Mouse (Mus musculus) forebrain, embryonic 13.5 days (tissue): ENCODE measurements around the gene Olfr312. TPM values are rescaled to one million over a fixed set of nuclear protein-coding genes. Genes with fewer than 3 reads are reported as not detected.
"Not testable (repeated sequence)": the region's sequence is repeated elsewhere in the genome, so short reads cannot be mapped to it uniquely, and the experiment has no call there.

Source experiments
- ATAC-seq: fragments of 200-750 bp; cut with Nextera tagmentation; 2 replicates; pipeline ENCODE4 v1.8.0; 2017
- H3K27ac ChIP-seq: fragments of 300-500 bp; sonication (generic); 2 replicates; pipeline ENCODE4 v1.5.1; 2015; ENCODE audit warnings: inconsistent platforms, mild to moderate bottlenecking, moderate library complexity
- H3K27me3 ChIP-seq: fragments of 300-500 bp; sonication (generic); 2 replicates; pipeline ENCODE4 v1.6.1; 2015; ENCODE audit warnings: mild to moderate bottlenecking, inconsistent platforms
- H3K36me3 ChIP-seq: fragments of 300-500 bp; sonication (generic); 2 replicates; pipeline ENCODE4 v1.6.1; 2015; ENCODE audit warnings: mild to moderate bottlenecking, inconsistent platforms; ENCODE audit not compliant: poor library complexity, severe bottlenecking
- H3K4me1 ChIP-seq: fragments of 300-500 bp; sonication (generic); 2 replicates; pipeline ENCODE4 v1.6.1; 2015; ENCODE audit warnings: inconsistent platforms
- H3K4me2 ChIP-seq: fragments of 300-500 bp; sonication (generic); 2 replicates; pipeline ENCODE4 v1.6.1; 2015; ENCODE audit warnings: inconsistent platforms, mild to moderate bottlenecking, moderate library complexity
- H3K4me3 ChIP-seq: fragments of 300-500 bp; sonication (generic); 2 replicates; pipeline ENCODE4 v1.5.1; 2015; ENCODE audit warnings: mild to moderate bottlenecking, inconsistent platforms
- H3K9ac ChIP-seq: fragments of 300-500 bp; sonication (generic); 2 replicates; pipeline ENCODE4 v1.6.1; 2015; ENCODE audit warnings: mild to moderate bottlenecking, inconsistent platforms
- H3K9me3 ChIP-seq: fragments of 300-500 bp; sonication (generic); replicated peaks from 2 replicates; pipeline ENCODE4 v1.6.1; 2016; ENCODE audit warnings: inconsistent platforms
- WGBS: fragments of 180-500 bp; shearing (Covaris S2); methylation state at CpG from one replicate; pipeline ENCODE4 v1.1.7; 2015; 5-methylcytosine and 5-hydroxymethylcytosine counted together
- polyA plus RNA-seq: library from polyadenylated mRNA; unstranded; fragments of >200 nt; fragmentation: Nextera tagmentation; extraction: Ambion mirVana; gene quantifications from 2 replicates; pipeline ENCODE4 v1.2.1, GENCODE M21; 2015

Gene Olfr312
- polyA plus RNA-seq, 1 experiment from 2014 or later, result not detected

DNA sequence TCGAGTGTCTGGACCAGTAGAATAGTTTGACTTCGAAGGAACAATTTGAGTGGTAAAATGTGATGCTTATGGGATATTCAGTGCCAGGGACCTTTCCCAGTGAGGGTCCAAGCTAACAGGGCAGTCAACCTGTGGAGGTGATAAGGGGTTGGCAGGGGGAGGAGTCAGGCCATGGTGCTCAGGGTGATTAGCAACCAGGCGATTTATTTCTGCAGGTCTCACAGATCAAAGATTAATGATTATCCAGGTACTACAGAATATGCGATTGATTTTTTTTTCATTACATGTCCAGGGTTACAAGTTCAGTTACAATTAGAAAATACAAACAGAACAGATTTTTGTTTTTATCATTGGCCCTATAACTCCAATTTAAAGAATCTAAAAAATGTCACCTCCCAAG is 25.2 kb upstream of the Olfr312 start:
- Histone ChIP-seq H3K4me3 (no peak overlapping the region), H3K4me2 (no peak overlapping the region), H3K27ac (no peak overlapping the region), H3K27me3 (no peaks in the 10 kb centered on the region), H3K36me3 (no peaks in the 10 kb centered on the region), H3K4me1 (peaks cover 9% of the 10 kb centered on the region), H3K9me3 (no peaks in the 10 kb centered on the region), H3K9ac (no peak overlapping the region)
- no peak for ATAC-seq
- 80% methylated on average over 4 of the region's 4 CpGs for WGBS

GRCm38 (mm10) chr11:58804393-58804792 is 24.6 kb upstream of the Olfr312 start:
- Histone ChIP-seq H3K4me1 (peaks cover 9% of the 10 kb centered on the region), H3K36me3 (no peaks in the 10 kb centered on the region), H3K4me2 (no peak overlapping the region), H3K9ac (no peak overlapping the region), H3K4me3 (no peak overlapping the region), H3K27ac (no peak overlapping the region), H3K9me3 (no peaks in the 10 kb centered on the region), H3K27me3 (no peaks in the 10 kb centered on the region)
- no peak for ATAC-seq
- WGBS, result 89% methylated on average over 2 of the region's 2 CpGs

DNA sequence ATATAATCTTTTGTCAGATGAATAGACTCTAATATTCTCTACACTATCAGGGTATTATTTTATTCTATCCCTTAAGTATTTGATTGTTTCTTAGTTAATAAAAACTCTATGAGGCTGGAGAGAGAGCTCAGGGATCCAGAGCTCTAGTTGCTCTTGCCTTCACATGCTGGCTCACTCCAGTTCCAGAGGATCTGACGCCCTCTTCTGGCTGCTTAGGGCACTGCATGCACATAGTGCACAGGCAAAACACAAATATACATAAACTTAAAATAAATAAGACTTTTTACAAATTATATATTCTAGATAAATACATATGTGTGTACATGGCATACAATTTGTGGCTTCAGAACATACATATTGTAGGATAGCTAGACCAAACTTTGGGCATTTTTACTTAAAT is 17.0 kb upstream of the Olfr312 start:
- ATAC-seq, result no peak
- Histone ChIP-seq H3K36me3 (no peaks in the 10 kb centered on the region), H3K4me1 (no peaks in the 10 kb centered on the region), H3K9ac (no peak overlapping the region), H3K27ac (no peak overlapping the region), H3K9me3 (no peaks in the 10 kb centered on the region), H3K27me3 (no peaks in the 10 kb centered on the region), H3K4me2 (no peak overlapping the region), H3K4me3 (no peak overlapping the region)
- WGBS, result 4% methylated on average over 1 of the region's 1 CpGs

GRCm38 (mm10) chr11:58814700-58815099 is 14.3 kb upstream of the Olfr312 start, which contains the start of gene Olfr313:
Gene Olfr313 (plus strand): TSS chr11:58815000.
- not testable (repeated sequence) for H3K4me3 ChIP-seq, H3K27ac ChIP-seq, H3K4me2 ChIP-seq, ATAC-seq, H3K9ac ChIP-seq, H3K4me1 ChIP-seq, H3K9me3 ChIP-seq, H3K36me3 ChIP-seq, H3K27me3 ChIP-seq
- WGBS, result 46% methylated on average over 1 of the region's 1 CpGs

DNA sequence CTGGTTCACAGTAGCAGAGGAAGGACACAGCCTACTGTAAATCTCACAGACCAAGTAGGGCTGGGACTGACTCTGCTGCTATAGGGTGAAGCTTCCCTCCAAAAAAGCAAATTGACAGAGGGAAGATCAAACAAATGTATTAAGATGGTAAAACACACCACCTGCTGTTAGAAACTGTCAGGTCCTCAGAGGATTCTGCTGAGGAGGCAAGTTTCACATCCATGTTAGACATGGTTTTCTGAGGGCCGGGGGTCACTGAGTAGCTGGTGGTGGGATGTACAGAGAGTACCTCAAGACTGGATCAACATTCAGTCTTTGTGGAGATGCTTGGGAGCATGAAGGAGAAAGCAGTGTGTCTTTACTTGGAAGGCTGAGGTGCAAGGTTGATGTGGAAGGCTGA is 13.4 kb upstream of the Olfr312 start:
- Histone ChIP-seq H3K27ac (no peak overlapping the region), H3K4me3 (no peak overlapping the region), H3K36me3 (no peaks in the 10 kb centered on the region), H3K4me2 (no peak overlapping the region), H3K9ac (no peak overlapping the region), H3K27me3 (no peaks in the 10 kb centered on the region), H3K9me3 (no peaks in the 10 kb centered on the region), H3K4me1 (no peaks in the 10 kb centered on the region)
- 90% methylated on average over 1 of the region's 1 CpGs for WGBS
- no peak for ATAC-seq

DNA sequence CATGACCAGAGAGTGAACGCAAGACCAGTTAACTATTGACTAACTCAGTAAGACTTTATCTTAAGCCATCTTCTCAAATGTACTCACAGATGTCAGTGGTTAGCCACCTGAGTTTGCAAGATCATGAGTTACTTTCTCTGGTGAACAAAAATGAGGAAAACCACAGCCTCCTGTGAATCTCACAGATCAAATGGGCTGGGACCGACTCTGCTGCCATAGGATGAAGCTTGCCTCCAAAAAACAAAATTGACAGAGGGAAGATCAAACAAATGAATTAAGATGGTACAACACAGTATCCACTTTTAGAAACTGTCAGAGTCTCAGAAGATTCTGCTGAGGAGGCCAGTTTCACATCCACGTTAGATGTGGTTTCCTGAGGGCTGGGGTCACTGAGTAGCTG is 727 bp downstream of the Olfr312 start:
- 87% methylated on average over 3 of the region's 3 CpGs for WGBS
- Histone ChIP-seq H3K36me3 (no peaks in the 10 kb centered on the region), H3K4me1 (no peaks in the 10 kb centered on the region), H3K9me3 (no peaks in the 10 kb centered on the region), H3K4me3 (no peak overlapping the region), H3K4me2 (no peak overlapping the region), H3K27ac (no peak overlapping the region), H3K9ac (no peak overlapping the region), H3K27me3 (no peaks in the 10 kb centered on the region)
- ATAC-seq, result no peak

DNA sequence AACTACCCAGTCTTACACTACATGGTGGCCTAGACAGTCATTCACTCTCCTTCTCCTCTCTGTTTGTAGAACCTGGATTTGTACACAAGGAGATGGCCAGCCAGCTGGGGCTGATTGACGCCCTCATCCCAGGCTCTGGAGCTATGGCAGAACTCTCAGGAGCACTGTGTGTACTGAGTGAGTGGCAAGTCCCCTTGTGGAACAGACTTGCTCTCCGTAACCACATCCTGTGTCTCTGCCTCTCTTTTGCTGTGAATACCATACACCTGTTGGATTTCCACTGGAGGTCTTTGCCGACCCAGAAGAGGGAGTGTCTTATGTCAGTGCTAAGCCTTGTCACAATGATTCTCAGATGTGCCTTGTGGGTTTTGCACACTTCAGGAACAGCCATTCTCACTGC is 3.5 kb downstream of the Olfr312 start:
- H3K27me3 ChIP-seq, H3K4me3 ChIP-seq, H3K9me3 ChIP-seq, H3K4me1 ChIP-seq, H3K36me3 ChIP-seq, H3K9ac ChIP-seq, ATAC-seq, H3K4me2 ChIP-seq, H3K27ac ChIP-seq: not testable (repeated sequence)
- 84% methylated on average over 3 of the region's 3 CpGs for WGBS

DNA sequence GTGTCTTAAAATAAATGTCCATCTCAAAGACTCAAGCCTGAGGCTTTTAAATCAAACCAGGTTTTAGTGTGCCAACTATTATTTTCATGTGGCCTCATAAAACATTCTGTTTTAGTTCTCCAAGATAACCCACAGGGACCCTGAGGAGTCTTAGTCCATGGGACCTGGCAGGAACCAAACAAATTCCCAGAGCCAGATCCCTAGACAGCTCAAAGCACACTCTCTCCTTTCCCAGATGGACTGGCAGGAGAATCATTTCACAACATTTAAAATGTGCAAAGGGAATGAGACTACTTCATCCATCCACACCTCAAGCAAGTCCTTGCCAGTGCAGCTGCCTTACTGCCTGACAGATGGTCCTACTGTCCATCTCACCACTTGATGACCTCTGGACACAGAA is 9.9 kb downstream of the Olfr312 start, which contains the start of gene Olfr311:
Olfr311 (plus strand) TSS at position 301 of the 400 bp plus-strand sequence.
- H3K4me3 ChIP-seq, H3K36me3 ChIP-seq, H3K4me2 ChIP-seq, ATAC-seq, H3K9ac ChIP-seq, H3K9me3 ChIP-seq, H3K27ac ChIP-seq, H3K27me3 ChIP-seq, H3K4me1 ChIP-seq: not testable (repeated sequence)

GRCm38 (mm10) chr11:58846919-58847461 is 18.0 kb downstream of the Olfr312 start, which contains the start of gene Gm12258:
Gene Gm12258 (plus strand): TSS chr11:58847158.
- ATAC-seq, result peak; percentile 100
- under 1% methylated on average over 24 of the region's 24 CpGs for WGBS
- Histone ChIP-seq H3K9me3 (0 out of 2 replicates have a peak, but pooled peaks cover 3% of the 10 kb centered on the region), H3K36me3 (peaks cover 23% of the 10 kb centered on the region), H3K4me1 (peaks cover 10% of the 10 kb centered on the region), H3K27me3 (0 out of 2 replicates have a peak, but pooled peaks cover 3% of the 10 kb centered on the region), H3K27ac (peak within 1 kb of the TSS; percentile 57), H3K4me2 (peak within 1 kb of the TSS; percentile 84), H3K4me3 (peak within 1 kb of the TSS; percentile 83), H3K9ac (peak within 1 kb of the TSS; percentile 90)

DNA sequence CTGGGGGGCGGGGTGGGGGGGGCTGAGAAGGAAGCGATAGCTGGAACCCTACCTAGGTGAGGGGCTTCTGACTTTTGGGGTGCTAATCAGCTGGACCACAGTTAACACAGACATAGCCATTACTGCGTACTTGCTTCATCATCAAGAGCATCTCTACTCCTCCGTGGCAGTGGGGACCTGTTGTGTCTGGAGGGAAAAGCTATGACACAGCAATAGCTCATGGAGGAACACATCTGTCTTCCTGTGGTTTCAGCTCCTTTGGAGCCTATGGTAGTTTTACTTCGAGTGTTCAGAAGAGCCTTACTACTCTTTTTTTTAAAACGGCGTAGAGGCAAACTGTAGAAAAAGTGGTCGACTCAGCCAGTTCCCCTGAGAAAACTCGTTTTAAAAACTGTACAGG is 18.6 kb downstream of the Olfr312 start:
- Histone ChIP-seq H3K9me3 (0 out of 2 replicates have a peak, but pooled peaks cover 3% of the 10 kb centered on the region), H3K4me1 (peaks cover 10% of the 10 kb centered on the region), H3K27me3 (0 out of 2 replicates have a peak, but pooled peaks cover 3% of the 10 kb centered on the region), H3K4me2 (peak overlapping the region; percentile 84), H3K27ac (no peak overlapping the region), H3K36me3 (peaks cover 29% of the 10 kb centered on the region), H3K4me3 (peak overlapping the region; percentile 83), H3K9ac (peak overlapping the region; percentile 90)
- whole genome bisulfite sequencing, result 49% methylated on average over 9 of the region's 9 CpGs
- ATAC-seq, result peak; percentile 28; the same call in 1 of the 2 replicates

DNA sequence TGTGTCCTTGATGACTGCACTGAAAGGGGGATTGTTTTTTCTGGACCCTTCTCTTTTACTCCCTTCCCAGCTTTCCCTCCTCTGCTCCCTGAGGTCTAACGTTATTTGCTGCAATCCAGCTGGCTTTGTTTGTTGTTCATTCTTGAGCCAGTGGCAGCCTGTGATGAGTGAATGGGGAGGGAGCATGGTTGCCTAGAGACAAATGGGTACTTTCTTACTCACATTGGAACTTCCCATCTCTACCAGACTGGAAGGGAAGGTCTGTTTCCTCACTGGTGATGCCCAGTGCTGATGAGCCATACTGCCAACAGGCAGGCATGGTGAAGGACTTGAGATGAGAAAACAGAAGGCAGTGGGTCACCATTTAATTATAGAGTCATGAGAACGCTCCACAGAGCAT is 20.7 kb downstream of the Olfr312 start:
- H3K27me3 ChIP-seq, result 0 out of 2 replicates have a peak, but pooled peaks cover 3% of the 10 kb centered on the region
- H3K36me3 ChIP-seq, result peaks cover 48% of the 10 kb centered on the region
- H3K27ac ChIP-seq, result no peak overlapping the region
- no peak overlapping the region for H3K4me3 ChIP-seq
- ATAC-seq, result no peak
- H3K4me2 ChIP-seq, result no peak overlapping the region
- H3K9ac ChIP-seq, result no peak overlapping the region
- 70% methylated on average over 2 of the region's 2 CpGs for WGBS
- peaks cover 10% of the 10 kb centered on the region for H3K4me1 ChIP-seq
- H3K9me3 ChIP-seq, result 0 out of 2 replicates have a peak, but pooled peaks cover 3% of the 10 kb centered on the region

DNA sequence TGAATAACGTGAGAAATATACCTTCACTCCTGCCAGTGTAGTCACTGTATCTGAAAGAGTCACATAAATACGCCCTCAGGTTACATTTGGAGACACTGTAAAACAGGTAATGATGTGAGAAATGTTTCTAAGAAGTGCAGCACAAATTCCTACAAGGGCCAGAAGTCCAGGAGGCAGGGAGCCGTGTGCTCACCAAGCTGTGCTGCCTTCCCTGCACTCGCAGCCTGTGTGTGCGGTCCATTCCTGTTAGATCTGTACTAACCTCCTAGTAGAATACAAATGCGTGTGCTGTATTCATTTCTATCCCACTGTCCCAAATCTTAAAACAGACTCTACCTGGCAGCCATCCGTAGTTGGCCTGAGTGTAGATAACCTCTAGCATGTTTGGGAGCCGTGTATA is 31.7 kb downstream of the Olfr312 start:
- 97% methylated on average over 8 of the region's 8 CpGs for WGBS
- no peak overlapping the region for H3K27ac ChIP-seq
- no peaks in the 10 kb centered on the region for H3K27me3 ChIP-seq
- H3K9me3 ChIP-seq, result peaks cover 23% of the 10 kb centered on the region
- no peaks in the 10 kb centered on the region for H3K4me1 ChIP-seq
- H3K9ac ChIP-seq, result no peak overlapping the region
- H3K36me3 ChIP-seq, result peaks cover 61% of the 10 kb centered on the region
- H3K4me3 ChIP-seq, result no peak overlapping the region
- ATAC-seq, result no peak
- H3K4me2 ChIP-seq, result no peak overlapping the region
